Mouse (Mus musculus) stomach, embryonic 15.5 days (tissue): ENCODE results near the gene Rassf10. TPM values are rescaled to one million over a fixed set of nuclear protein-coding genes. Genes with fewer than 3 reads are reported as not detected.

ENCODE experiments used
- ATAC-seq: fragments of 200-750 bp; cut with Nextera tagmentation; 2 replicates; pipeline ENCODE4 v1.8.0; 2017; ENCODE audit warnings: low read depth, moderate number of reproducible peaks, moderate TSS enrichment; ENCODE audit not compliant: insufficient read depth, low FRiP score
- H3K27ac ChIP-seq: fragments of 300-500 bp; sonication (generic); 2 replicates; pipeline ENCODE4 v1.5.1; 2015; ENCODE audit warnings: mild to moderate bottlenecking, inconsistent platforms
- H3K27me3 ChIP-seq: fragments of 300-500 bp; sonication (generic); replicated peaks from 2 replicates; pipeline ENCODE4 v1.6.1; 2015; ENCODE audit warnings: inconsistent platforms
- H3K36me3 ChIP-seq: fragments of 300-500 bp; sonication (generic); 2 replicates; pipeline ENCODE4 v1.6.1; 2015; ENCODE audit warnings: inconsistent platforms
- H3K4me1 ChIP-seq: fragments of 300-500 bp; sonication (generic); 2 replicates; pipeline ENCODE4 v1.6.1; 2015; ENCODE audit warnings: inconsistent platforms
- H3K4me2 ChIP-seq: fragments of 300-500 bp; sonication (generic); 2 replicates; pipeline ENCODE4 v1.6.1; 2015; ENCODE audit warnings: mild to moderate bottlenecking, inconsistent platforms
- H3K4me3 ChIP-seq: fragments of 300-500 bp; sonication (generic); replicated peaks from 2 replicates; pipeline ENCODE4 v1.5.1; 2015; ENCODE audit warnings: inconsistent platforms
- H3K9ac ChIP-seq: fragments of 300-500 bp; sonication (generic); 2 replicates; pipeline ENCODE4 v1.6.1; 2015; ENCODE audit warnings: inconsistent platforms
- H3K9me3 ChIP-seq: fragments of 300-500 bp; sonication (generic); 2 replicates; pipeline ENCODE4 v1.6.1; 2016; ENCODE audit warnings: inconsistent platforms
- WGBS: fragments of 180-500 bp; shearing (Covaris S2); methylation state at CpG from one replicate; pipeline ENCODE4 v1.1.7; 2015; 5-methylcytosine and 5-hydroxymethylcytosine counted together
- polyA plus RNA-seq: library from polyadenylated mRNA; unstranded; fragments of >200 nt; fragmentation: Nextera tagmentation; extraction: Ambion mirVana; gene quantifications from 2 replicates; pipeline ENCODE4 v1.2.1, GENCODE M21; 2015

The Rassf10 gene
- polyA plus RNA-seq, result 9.7 and 11.1 TPM in 2 replicates

GRCm38 (mm10) chr7:112953777-112954291 is at the start of gene Rassf10:
Rassf10 (plus strand) TSS chr7:112953962.
- H3K4me2 ChIP-seq, result peak within 1 kb of the TSS; percentile 96
- ATAC-seq, result peak; percentile 91
- 0 out of 2 replicates have a peak within 1 kb of the TSS, but pooled peaks have one; percentile 41 for H3K27ac ChIP-seq
- peaks cover 14% of the 10 kb centered on the region for H3K27me3 ChIP-seq
- no peaks in the 10 kb centered on the region for H3K9me3 ChIP-seq
- H3K4me1 ChIP-seq, result peaks cover 23% of the 10 kb centered on the region
- peak within 1 kb of the TSS; percentile 61 for H3K4me3 ChIP-seq
- H3K36me3 ChIP-seq, result no peaks in the 10 kb centered on the region
- H3K9ac ChIP-seq, result peak within 1 kb of the TSS; percentile 29; the same call in 1 of the 2 replicates
- 1% methylated on average over 41 of the region's 41 CpGs for WGBS

DNA sequence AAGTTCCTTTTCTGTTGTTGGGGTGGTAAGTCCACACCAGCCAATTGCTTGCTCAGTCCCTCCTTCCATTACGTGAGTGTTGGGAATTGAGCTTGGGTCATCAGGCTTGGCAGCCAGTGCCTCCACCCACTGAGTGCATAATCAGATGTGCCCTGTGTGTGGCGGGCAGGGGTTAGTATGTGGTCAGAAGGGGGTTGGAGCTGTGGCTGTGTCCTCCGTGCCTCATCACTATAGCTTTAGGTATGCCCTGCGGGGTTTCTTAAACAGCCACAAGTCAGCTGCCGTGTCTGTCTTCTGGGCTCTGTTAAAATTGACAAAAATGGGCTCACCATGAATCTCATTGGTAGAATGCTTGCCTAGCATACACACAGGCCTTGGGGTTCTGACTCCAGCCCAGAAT is 46.9 kb upstream of the Rassf10 start:
- Histone ChIP-seq H3K27ac (no peak overlapping the region), H3K4me2 (no peak overlapping the region), H3K36me3 (no peaks in the 10 kb centered on the region), H3K9ac (no peak overlapping the region), H3K27me3 (no peaks in the 10 kb centered on the region), H3K4me3 (no peak overlapping the region), H3K4me1 (0 out of 2 replicates have a peak, but pooled peaks cover 5% of the 10 kb centered on the region), H3K9me3 (no peaks in the 10 kb centered on the region)
- ATAC-seq, result no peak
- WGBS, result 87% methylated on average over 5 of the region's 5 CpGs

DNA sequence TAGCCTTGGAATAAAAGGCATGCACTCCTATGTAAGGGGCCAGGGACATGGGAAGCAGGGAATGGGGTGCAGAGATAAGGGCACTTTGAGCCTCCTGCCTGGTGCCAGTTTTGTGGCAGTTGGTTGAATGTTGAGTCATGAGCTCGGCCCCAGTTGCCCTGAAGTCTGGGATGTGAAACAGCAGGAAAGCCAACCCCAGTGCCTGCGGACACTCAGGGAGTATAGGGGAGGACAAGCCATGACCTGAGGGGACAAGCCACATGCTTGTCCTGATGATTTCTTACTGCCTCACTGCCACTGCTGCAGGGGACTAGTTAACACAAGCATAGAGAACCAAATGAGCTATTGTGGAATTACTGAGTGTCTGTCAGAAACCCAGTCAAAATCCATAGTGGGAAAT is 46.3 kb upstream of the Rassf10 start:
- no peak for ATAC-seq
- Histone ChIP-seq H3K4me3 (no peak overlapping the region), H3K9me3 (no peaks in the 10 kb centered on the region), H3K9ac (no peak overlapping the region), H3K27ac (no peak overlapping the region), H3K4me1 (0 out of 2 replicates have a peak, but pooled peaks cover 5% of the 10 kb centered on the region), H3K27me3 (no peaks in the 10 kb centered on the region), H3K36me3 (no peaks in the 10 kb centered on the region), H3K4me2 (no peak overlapping the region)
- WGBS, result 68% methylated on average over 2 of the region's 2 CpGs

DNA sequence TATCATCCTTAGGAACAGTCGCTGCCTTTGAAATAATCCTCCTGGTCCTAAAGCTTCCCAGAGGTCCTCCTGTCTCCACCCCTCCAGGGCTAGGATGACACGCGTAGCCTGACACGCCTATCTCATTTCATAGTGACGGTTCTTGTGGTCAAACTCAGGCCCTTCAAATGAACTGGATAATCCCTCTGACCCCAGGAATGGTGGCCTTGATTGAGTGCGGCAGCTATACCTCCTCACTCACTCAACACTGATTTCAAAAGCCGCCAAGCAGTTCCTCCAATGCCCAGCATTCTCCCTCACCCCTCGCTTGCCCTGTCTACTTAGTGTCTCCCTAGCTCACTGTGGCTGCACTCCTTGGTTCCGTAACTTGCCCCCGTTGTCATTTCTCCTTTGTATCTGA is 44.6 kb upstream of the Rassf10 start:
- no peaks in the 10 kb centered on the region for H3K27me3 ChIP-seq
- 85% methylated on average over 10 of the region's 10 CpGs for WGBS

DNA sequence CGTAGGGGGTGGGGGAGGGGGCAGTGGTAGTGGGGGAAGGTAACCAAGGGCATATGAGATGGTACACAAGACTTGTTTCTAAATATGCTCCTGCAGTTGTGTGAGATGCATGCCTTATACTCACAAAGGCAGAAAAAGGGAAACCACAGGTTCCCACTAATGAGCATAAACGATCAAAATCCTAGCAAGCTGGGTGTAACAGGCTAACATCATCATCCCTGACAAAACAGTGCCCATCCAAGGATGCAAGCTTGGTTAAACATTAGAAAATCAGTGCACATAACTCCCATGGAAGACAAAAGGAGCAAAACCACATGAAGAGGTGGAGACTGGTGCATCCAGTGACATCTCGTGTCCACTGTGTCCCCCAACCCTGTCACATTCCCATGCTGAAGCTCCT is 40.8 kb upstream of the Rassf10 start:
- ATAC-seq, result no peak
- Histone ChIP-seq H3K4me3 (no peak overlapping the region), H3K4me1 (no peaks in the 10 kb centered on the region), H3K9me3 (no peaks in the 10 kb centered on the region), H3K4me2 (no peak overlapping the region), H3K36me3 (no peaks in the 10 kb centered on the region), H3K27me3 (no peaks in the 10 kb centered on the region), H3K27ac (no peak overlapping the region), H3K9ac (no peak overlapping the region)
- 85% methylated on average over 3 of the region's 3 CpGs for WGBS

More for the DNA sequence above, 44.6 kb upstream of the Rassf10 start:
- H3K4me2 ChIP-seq, result no peak overlapping the region
- no peaks in the 10 kb centered on the region for H3K36me3 ChIP-seq
- no peak overlapping the region for H3K9ac ChIP-seq
- H3K27ac ChIP-seq, result no peak overlapping the region
- no peaks in the 10 kb centered on the region for H3K9me3 ChIP-seq
- no peak overlapping the region for H3K4me3 ChIP-seq
- no peak for ATAC-seq
- H3K4me1 ChIP-seq, result 0 out of 2 replicates have a peak, but pooled peaks cover 5% of the 10 kb centered on the region

- Histone ChIP-seq H3K36me3 (no peaks in the 10 kb centered on the region), H3K4me1 (no peaks in the 10 kb centered on the region), H3K9ac (no peak overlapping the region), H3K9me3 (no peaks in the 10 kb centered on the region), H3K4me3 (no peak overlapping the region), H3K27ac (no peak overlapping the region), H3K27me3 (no peaks in the 10 kb centered on the region), H3K4me2 (no peak overlapping the region)
- no peak for ATAC-seq
- 87% methylated on average over 4 of the region's 4 CpGs for WGBS
Observed at GRCm38 (mm10) chr7:112915571-112915970, 38.2 kb upstream of the Rassf10 start.

GRCm38 (mm10) chr7:112917613-112918278 is 36.0 kb upstream of the Rassf10 start:
- Histone ChIP-seq H3K27ac (no peak overlapping the region), H3K27me3 (no peaks in the 10 kb centered on the region), H3K4me1 (peaks cover 3% of the 10 kb centered on the region), H3K9ac (no peak overlapping the region), H3K36me3 (no peaks in the 10 kb centered on the region), H3K4me3 (no peak overlapping the region), H3K4me2 (no peak overlapping the region), H3K9me3 (no peaks in the 10 kb centered on the region)
- WGBS, result 48% methylated on average over 10 of the region's 10 CpGs
- ATAC-seq, result no peak

GRCm38 (mm10) chr7:112918279-112918991 is 35.3 kb upstream of the Rassf10 start:
- no peak for ATAC-seq
- Histone ChIP-seq H3K4me3 (no peak overlapping the region), H3K4me2 (no peak overlapping the region), H3K9me3 (no peaks in the 10 kb centered on the region), H3K36me3 (no peaks in the 10 kb centered on the region), H3K9ac (no peak overlapping the region), H3K27me3 (no peaks in the 10 kb centered on the region), H3K4me1 (peaks cover 10% of the 10 kb centered on the region), H3K27ac (no peak overlapping the region)
- 52% methylated on average over 22 of the region's 22 CpGs for WGBS

- under 1% methylated on average over 4 of the region's 4 CpGs for WGBS
- Histone ChIP-seq H3K27me3 (no peaks in the 10 kb centered on the region), H3K9me3 (no peaks in the 10 kb centered on the region), H3K36me3 (no peaks in the 10 kb centered on the region), H3K4me2 (no peak overlapping the region), H3K9ac (no peak overlapping the region), H3K4me3 (no peak overlapping the region), H3K27ac (no peak overlapping the region), H3K4me1 (peaks cover 15% of the 10 kb centered on the region)
- no peak for ATAC-seq
Observed at GRCm38 (mm10) chr7:112919845-112920244, 33.9 kb upstream of the Rassf10 start.

GRCm38 (mm10) chr7:112922801-112923200 is 31.0 kb upstream of the Rassf10 start:
- Histone ChIP-seq H3K9ac (no peak overlapping the region), H3K4me3 (no peak overlapping the region), H3K36me3 (no peaks in the 10 kb centered on the region), H3K27ac (no peak overlapping the region), H3K4me1 (peaks cover 15% of the 10 kb centered on the region), H3K4me2 (no peak overlapping the region), H3K9me3 (no peaks in the 10 kb centered on the region), H3K27me3 (no peaks in the 10 kb centered on the region)
- WGBS, result 33% methylated on average over 4 of the region's 4 CpGs
- no peak for ATAC-seq

DNA sequence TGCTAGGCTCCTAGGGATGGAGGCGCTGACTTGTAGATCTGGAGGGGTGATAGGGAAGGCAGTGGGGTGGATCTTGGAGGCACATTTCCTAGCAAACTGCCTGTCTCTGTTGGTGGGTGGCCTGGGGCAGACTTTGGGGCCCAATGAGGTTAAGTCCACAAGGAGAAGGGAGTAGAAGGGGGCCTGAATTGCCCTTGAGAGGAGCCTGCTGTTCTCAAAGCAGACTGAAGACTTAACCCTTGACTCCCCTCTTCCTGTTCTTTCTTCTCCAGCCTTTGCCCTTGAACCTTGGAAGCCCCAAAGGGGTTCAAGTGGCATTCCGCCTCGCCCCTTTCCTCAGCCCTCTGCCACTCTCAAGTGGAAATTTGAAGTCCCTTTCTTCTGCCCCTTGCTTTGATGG is 30.1 kb upstream of the Rassf10 start:
- Histone ChIP-seq H3K9me3 (no peaks in the 10 kb centered on the region), H3K36me3 (no peaks in the 10 kb centered on the region), H3K4me2 (no peak overlapping the region), H3K27me3 (no peaks in the 10 kb centered on the region), H3K4me3 (no peak overlapping the region), H3K27ac (no peak overlapping the region), H3K4me1 (peaks cover 15% of the 10 kb centered on the region), H3K9ac (no peak overlapping the region)
- ATAC-seq, result no peak
- WGBS, result 80% methylated on average over 3 of the region's 3 CpGs

GRCm38 (mm10) chr7:112930669-112931068 is 23.1 kb upstream of the Rassf10 start:
- WGBS, result 15% methylated on average over 7 of the region's 7 CpGs
- no peak overlapping the region for H3K9ac ChIP-seq
- no peaks in the 10 kb centered on the region for H3K9me3 ChIP-seq
- 0 out of 2 replicates have a peak, but pooled peaks cover 3% of the 10 kb centered on the region for H3K4me1 ChIP-seq
- H3K27ac ChIP-seq, result no peak overlapping the region
- H3K36me3 ChIP-seq, result no peaks in the 10 kb centered on the region
- no peaks in the 10 kb centered on the region for H3K27me3 ChIP-seq
- H3K4me3 ChIP-seq, result no peak overlapping the region
- no peak for ATAC-seq
- no peak overlapping the region for H3K4me2 ChIP-seq
